Mouse (Mus musculus) fat pad, adult 2 months (tissue): ENCODE measurements around the gene Ush2a.

Experiments
- DNase-seq: peaks from one replicate; pipeline ENCODE4 v3.0.0-alpha.2; 2011; ENCODE audit warnings: low read depth, low spot score; ENCODE audit errors: extremely low read depth

Gene Ush2a

DNA sequence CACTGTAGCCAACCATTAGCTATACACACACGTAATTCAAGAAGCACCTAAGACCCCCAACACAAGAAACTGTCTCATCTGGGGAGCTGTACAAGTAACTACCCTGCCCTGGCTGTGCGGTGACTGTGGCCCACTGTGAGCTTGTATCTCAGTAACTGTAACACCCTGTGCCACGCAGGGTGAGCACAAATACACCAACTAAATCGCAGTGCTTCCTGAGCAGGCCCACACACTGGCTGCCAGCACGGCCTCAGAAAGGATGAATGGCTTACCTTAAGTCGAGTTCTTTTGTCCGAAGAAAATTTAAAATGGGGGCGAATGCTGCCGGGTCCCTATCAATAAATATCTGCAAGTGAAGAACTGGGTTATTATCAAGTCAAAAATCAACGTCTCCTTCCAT is 738.2 kb downstream of the Ush2a start:
- DNase-seq: no peak

GRCm38 (mm10) chr1:189001815-189002214 is 740.0 kb downstream of the Ush2a start:
- no peak for DNase-seq

DNA sequence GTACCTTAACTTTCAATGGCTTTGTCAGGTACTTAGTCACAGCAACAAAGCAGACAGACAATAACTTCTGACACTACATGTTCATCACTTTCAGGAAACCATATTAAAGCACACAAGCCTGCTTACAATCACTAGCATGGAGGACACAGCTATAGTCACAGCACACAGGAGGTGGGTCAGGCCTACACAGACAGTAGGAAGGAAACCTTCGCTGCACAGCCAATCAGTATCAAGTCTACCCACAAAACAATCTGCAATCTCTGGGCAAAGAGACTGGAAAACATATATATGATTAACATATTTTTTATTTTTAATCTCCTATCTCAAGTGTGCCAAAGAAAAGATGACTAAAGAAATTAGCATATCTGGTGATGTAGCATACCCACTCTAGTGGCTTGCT is 743.0 kb downstream of the Ush2a start:
- DNase-seq: no peak

DNA sequence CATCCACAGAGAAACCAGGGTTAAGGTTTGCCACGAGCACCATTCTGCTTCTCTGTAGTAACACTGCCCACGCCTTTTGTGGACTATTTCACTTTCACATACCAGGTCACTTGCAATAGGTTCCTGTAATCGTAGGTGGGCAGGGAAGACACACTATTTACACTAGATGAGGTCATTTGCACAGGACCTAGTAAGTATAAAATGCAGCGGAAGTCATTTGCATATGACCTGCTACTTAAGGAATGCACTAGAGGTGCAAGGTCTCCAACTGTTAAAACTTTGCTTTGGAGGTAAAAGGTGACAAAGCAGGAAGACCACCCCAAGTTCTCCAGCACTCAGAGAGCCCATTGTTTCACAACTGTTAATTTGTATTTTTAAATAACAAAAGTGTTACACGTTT is 744.4 kb downstream of the Ush2a start:
- peak; percentile 55 for DNase-seq

DNA sequence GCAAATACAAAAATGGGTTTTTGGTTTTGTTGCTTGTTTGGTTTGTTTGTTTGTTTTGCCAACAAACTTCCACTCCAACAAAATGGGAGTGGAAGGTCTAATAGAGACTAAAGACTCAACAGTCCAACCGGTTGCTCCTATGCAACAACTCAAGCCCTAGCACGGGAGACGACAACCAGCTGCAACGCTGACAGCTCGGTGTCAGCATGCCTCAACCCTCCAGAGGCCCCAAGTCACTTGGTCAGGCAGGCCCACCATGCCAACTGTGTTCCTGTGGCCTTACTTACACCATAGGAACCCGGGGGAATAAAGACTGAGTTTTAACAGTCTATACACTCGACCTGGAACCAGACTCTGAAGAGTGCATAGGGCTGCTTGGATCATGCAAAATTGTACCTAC is 745.0 kb downstream of the Ush2a start:
- no peak for DNase-seq

GRCm38 (mm10) chr1:189007239-189007979 is 745.6 kb downstream of the Ush2a start, which contains the start of gene Kctd3:
Kctd3 (minus strand) TSS chr1:189007841.
- DNase-seq: peak; percentile 39

GRCm38 (mm10) chr1:189007980-189008324 is 746.1 kb downstream of the Ush2a start:
- no peak for DNase-seq

DNA sequence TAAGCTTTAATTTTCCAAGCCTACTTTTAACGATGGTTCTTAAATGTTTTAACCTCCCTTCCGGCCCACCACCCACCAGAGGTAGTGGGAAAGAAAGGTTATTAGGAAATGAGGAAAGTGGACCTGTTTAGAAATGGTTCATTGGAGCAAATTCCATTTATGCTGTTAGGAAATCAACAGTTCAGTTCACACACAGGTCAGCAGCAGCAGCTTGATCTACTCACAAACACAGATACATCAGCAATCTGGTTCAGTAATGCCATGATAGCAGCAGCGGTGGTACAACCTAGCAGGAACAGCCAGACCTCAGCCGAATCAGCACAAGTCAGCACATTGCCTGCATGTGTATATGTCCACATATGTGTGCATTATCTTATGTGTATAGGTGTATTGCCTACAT is 748.8 kb downstream of the Ush2a start:
- no peak for DNase-seq

DNA sequence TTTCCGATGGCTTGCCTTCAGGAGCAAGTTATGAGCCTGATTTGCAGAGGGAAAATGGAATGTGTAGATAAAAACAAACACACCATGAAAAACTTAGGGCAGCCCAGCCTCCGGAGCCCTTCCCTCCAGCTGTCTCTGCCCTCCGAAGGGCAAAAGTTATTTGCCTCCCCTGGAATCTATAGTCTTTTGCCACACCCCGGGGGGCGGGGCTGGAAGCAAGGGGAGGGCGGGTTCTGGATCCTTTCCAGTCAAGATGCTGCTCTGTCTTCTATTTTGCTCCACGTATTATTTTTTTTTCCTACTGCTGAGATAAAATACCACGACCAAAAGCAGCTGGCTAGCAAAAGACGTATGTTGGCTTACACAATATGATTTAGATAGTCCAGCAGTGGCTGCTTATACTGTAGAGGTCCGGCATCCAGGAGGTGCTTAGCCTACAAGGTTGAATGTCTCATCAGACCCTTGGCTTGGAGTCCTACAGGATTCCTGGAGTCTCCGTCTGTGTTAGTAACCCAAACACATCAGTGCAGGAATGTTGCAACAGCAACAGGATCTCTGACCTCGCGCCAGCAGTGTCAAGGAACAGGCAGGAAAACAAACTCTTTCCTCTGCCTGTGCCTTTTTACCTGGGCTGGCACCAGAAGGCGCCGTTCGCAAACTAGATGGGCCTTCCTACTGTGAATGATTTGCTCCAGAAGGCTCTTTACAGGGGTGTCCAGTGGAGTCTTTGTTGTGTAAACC is 751.2 kb downstream of the Ush2a start:
- peak; percentile 21 for DNase-seq

DNA sequence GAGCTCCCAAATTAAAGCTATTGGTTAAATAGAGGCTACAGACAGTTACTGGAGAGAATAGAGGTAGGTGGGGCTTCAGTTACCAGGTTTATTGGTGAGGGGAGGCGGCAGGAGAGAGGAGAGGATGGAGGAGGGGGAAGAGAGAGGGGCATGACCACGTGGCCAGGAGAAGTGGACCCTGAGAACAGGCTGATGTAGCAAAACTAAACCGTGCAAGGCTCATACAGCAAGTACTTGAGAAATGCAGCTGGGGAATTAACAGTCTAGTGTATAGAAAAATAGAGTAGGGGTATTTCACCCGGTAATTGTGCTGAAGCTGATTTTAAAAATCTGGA is 751.7 kb downstream of the Ush2a start:
- no peak for DNase-seq
